Mouse (Mus musculus): ENCODE measurements around the gene Psg20. TPM values are rescaled to one million over a fixed set of nuclear protein-coding genes. Genes with fewer than 3 reads are reported as not detected.

Gene Psg20
- not detected for total RNA-seq (2023)

DNA sequence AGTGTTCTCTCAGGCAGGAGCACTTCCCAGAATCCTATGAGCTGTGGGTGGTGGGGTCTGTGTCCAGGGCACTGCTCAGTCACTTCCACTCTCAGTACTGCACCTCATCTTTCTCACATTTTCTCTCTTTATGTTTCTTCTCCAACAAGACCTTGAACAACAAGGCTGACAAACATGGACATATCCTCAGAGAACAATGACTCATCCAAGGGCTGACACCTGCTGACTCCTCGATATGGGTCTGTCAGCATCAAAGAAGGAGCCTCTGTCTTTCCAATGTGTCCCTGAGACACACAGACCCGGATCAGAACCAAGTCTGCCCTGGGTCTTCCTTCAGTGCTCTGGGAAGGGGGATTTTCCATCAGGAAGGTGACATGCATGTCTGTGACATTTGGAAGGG, at the start of gene Psg20:
TSS of gene Psg20 (minus strand) at position 101 of the 400 bp plus-strand sequence.

DNA sequence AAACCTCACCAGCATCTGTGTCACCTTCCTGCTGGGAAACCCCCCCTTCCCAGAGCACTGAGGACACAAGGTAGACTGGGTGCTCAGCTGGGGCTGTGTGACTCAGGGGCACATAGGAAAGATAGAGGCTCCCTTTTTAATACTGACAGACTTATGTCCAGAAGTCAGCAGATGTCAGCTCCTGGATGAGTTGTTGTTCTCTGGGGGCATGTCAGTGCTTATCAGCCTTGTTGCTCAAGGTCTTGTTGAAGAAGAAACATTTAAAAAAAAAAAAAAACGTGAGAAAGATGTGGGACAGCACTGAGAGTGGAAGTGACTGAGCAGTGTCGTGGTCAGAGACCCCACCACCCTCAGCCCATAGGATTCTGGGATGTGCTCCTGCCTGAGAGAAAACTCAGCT, 31.8 kb upstream of the Psg20 start, which contains the start of gene Psg22:
TSS of gene Psg22 (plus strand) at position 301 of the 400 bp plus-strand sequence.

DNA sequence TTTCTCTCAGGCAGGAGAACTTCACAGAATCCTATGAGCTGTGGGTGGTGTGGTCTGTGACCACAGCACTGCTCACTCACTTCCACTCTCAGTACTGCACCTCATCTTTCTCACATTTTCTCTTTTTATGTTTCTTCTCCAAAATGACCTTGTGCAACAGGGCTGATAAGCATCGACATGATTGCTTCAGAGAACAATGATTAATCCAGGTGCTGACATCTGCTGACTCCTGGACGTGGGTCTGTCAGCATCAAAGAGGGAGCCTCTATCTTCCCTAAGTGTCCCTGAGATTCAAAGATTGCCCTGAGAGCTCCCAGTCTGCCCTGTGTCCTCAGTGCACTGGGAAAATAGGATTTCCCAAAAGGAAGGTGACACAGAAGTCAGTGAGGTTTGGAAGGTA, 29.4 kb downstream of the Psg20 start, which contains the start of gene Psg21:
TSS of gene Psg21 (minus strand) at position 101 of the 400 bp plus-strand sequence.

Other genes with a start within 250 kb of the Psg20 start
- not detected for gene Psg26, start 202.0 kb downstream of the Psg20 start, total RNA-seq (2023)
- not detected for gene Psg25, start 153.9 kb downstream of the Psg20 start, total RNA-seq (2023)
- not detected for gene Psg27, start 118.9 kb downstream of the Psg20 start, total RNA-seq (2023)
- gene Psg23, start 69.7 kb downstream of the Psg20 start, total RNA-seq (2023) = not detected
- not detected for gene Psg21, start 29.5 kb downstream of the Psg20 start, total RNA-seq (2023)
- gene Psg22, start 31.9 kb upstream of the Psg20 start, total RNA-seq (2023) = not detected
- not detected for gene Psg19, start 112.3 kb upstream of the Psg20 start, total RNA-seq (2023)
- not detected for gene Psg17, start 135.4 kb upstream of the Psg20 start, total RNA-seq (2023)
- gene Mill2, start 153.8 kb upstream of the Psg20 start, total RNA-seq (2023) = not detected
- gene Pglyrp1, start 185.1 kb upstream of the Psg20 start, total RNA-seq (2023) = 9.7 TPM
- gene Ccdc61, start 224.2 kb upstream of the Psg20 start, total RNA-seq (2023) = 20.6 TPM
- gene Nova2, start 239.7 kb upstream of the Psg20 start, total RNA-seq (2023) = not detected

All from CD8-positive naive resting alpha-beta T cell, adult 57 days (primary cell).